Mouse (Mus musculus) adrenal gland, postnatal 4 days (tissue): ENCODE measurements at regions not wholly inside any gene's neighbourhood (a gene's known extent, or its start where the extent isn't known, plus 50 kb on each side); places are given as distances from the start of the nearest gene placed in this dataset.

ENCODE experiments used
- DNase-seq, 2 experiments: peaks; one replicate each; pipeline ENCODE4 v3.0.0; 2021 to 2022; ENCODE audit warnings: low spot score in 2 of 2, mixed read lengths in 2 of 2

DNA sequence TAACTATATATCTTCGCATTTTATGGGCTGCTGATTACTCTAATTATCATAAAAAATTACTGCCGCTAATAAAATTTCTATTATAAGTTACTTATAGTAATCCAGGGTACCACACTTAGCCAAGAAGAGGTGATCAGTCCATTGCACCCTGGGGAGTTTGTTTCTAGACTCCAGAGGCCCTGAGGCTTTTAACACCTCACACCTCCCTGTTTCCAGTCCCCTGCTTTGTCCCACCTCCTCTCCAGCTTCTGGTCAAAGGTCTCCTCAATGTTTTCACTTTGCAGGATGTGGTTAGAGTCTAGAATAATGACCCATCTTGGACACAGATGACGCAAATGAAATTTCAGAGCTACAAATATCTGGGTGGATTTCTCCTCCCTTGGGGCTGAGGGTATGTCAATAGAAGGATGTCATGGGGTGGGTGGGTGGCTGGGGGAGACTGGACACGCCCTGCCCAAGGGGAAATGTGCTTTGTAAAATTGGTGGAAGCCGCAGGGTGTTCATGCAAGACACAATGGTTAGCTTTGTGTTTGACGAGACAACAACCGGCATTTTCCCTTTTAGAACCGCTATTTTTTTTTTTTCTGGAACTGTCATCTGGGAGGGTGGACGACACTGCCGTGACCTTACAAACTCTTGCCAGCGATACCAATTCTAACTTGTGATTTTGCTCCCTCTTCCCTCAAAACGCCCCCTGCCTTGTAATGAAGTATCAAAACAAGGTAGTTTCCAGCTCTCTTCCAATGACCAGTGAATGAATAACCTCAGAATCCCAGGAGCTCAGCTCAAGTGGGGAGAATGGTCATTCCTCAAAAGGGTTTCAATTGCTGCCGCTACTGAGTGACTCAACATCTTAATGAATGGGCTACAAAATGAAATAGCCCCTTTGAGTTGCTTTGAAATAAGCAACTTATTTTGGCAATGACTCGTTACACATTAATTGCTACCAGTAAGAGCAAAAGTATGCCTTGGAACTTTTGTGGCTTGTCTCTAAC lies 207.0 kb upstream of the Irx3 start:
- DNase-seq, result no peak

DNA sequence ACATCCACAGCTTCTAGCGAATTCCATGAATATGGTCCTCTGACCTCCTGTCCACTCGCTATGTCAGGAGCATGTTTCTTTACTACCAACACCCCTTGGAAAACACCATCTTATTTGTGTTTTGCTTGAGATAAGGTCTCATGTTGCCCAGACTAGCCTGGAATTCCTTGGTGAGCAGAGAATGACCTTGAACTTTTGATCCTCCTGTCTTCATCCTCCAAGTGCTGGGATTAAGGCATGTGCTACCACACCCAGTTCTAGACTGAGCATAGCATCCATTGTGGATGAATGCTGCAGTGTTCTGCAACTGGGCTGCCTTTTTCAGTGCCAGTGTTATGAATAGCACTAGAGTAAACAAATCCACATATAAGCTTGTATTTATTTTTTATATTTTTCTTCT lies 203.2 kb upstream of the Irx3 start:
- no peak for DNase-seq

- DNase-seq, result no peak
Observed at GRCm38 (mm10) chr8:92004532-92004931, 202.7 kb upstream of the Irx3 start.

GRCm38 (mm10) chr8:92000368-92000767 lies 198.5 kb upstream of the Irx3 start:
- DNase-seq, result no peak

GRCm38 (mm10) chr8:91999661-92000060 lies 197.8 kb upstream of the Irx3 start:
- DNase-seq, result no peak

DNA sequence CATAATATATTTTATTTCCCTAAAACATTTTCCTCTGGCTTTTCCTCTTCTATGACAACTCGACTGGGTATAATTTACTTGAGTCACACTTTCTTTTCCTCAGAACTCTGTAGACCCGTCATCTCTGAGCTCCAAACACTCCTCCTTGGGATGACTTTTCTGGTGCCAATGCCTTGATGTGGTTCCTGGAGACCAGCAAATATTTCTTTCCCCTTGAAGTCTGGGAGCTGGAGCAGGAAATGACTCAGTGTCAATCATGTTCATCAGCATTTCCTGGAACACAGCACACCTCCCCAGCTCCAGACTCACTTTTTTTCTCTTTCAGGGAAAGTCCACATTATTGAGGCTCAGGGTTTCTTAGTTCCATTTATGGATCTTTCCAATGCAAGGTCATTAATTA lies 197.3 kb upstream of the Irx3 start:
- DNase-seq, result no peak

DNA sequence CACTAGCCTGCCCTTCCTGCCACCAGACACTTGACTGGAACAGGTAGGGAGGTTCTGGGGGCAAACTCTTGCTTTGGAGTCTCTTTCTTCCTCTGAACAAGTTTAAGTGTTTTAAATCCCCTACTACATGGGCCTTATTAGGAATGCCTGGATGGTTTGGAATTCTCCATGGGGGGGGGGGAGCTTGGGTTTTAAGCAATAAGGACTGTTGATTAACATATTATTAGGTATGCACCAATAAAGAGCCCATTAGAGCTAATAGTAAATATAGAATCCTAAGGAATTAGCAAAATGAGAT lies 196.0 kb upstream of the Irx3 start:
- no peak for DNase-seq

GRCm38 (mm10) chr8:91997023-91997891 lies 195.4 kb upstream of the Irx3 start:
- no peak for DNase-seq

DNA sequence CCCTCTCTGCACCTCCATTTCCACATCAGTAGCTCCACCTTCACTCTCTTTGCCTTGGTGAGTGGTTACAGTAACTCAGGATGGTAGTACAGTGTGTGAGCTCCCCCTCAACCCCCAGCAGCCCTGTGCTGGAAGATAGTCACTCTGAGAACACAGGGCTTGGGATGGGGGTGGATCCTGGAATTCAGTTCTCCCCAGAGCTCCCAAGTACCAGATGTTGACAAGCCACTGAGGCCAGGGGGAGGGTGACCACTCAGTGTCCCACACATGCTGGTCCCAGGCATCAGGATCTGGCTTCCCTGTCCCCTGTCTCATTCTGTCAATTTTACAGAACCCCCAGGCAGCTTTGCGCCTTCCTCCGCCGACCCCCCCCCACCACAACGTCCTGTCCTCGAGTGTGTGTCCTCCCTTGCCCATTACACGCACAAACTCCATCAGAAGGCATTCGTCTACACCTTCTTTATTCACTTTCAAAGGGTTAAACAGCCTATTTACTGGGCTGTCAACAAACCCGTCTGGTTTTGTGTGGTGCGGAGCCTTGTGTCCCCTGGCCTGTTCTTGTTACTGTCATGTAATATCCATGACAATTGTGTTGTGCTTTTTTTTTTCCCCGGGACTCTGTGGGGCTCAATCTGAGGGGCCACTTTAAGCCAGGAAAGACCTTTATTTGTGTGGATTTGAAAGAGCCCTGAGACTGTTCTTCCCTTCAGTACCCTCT lies 194.6 kb upstream of the Irx3 start:
- no peak for DNase-seq

DNA sequence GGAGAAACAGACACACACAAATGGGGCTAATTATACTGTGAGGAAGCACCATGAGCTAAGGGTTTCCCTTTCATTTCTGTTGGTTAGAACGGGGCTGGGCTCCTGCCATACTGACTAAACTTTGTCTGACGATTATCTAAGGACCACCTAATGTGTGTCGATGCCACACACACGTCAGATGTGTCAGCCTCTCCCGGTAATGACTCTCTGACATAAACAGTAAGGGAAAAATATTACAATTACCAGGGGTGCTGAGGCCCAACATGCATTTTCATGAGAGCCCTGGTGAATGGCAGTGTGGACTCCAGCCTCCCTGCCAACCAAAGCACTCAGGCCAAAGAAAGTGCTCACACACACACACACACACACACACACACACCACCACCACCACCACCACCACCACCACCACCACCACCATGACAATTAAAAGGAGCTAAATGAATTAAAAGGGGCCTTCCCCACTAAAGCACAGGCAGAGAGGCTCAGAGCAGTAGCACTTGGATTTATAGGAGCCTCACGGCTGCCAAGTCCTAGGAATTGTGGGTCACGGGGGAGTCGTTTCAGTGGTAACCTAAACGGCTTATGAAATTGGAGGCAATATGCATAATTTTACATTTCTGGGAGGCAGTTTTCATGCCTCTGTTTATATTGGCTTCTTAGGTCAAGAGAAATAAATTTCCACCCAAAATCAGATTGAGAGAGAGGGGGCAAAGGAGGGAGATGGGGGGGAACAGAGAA lies 193.7 kb upstream of the Irx3 start:
- no peak for DNase-seq

GRCm38 (mm10) chr8:91991542-91992452 lies 189.9 kb upstream of the Irx3 start:
- no peak for DNase-seq

GRCm38 (mm10) chr8:91990952-91991351 lies 189.1 kb upstream of the Irx3 start:
- no peak for DNase-seq

- no peak for DNase-seq
Observed at GRCm38 (mm10) chr8:91990048-91990447, 188.2 kb upstream of the Irx3 start.

GRCm38 (mm10) chr8:91988866-91989633 lies 187.2 kb upstream of the Irx3 start:
- DNase-seq, result no peak

GRCm38 (mm10) chr8:91987854-91988253 lies 186.0 kb upstream of the Irx3 start:
- no peak for DNase-seq

DNA sequence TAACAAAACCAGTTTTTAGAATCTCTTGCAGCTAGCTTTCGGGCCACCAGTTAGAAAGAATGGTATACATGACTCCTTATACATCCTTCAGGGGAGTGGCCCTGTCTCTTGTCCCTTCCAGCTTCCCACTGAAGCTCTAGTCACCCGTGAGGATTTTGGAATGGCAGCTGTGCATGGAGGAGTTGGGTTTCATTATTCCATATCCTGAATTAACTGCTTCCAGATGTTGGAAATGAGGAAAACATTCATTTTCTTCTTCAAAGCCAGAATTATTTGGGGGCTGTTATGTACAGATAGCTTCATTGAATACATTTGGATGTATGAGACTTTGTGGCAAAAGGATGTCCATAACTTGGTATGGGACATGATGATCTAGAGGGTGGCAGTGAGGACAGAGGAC lies 181.3 kb upstream of the Irx3 start:
- DNase-seq, result no peak

DNA sequence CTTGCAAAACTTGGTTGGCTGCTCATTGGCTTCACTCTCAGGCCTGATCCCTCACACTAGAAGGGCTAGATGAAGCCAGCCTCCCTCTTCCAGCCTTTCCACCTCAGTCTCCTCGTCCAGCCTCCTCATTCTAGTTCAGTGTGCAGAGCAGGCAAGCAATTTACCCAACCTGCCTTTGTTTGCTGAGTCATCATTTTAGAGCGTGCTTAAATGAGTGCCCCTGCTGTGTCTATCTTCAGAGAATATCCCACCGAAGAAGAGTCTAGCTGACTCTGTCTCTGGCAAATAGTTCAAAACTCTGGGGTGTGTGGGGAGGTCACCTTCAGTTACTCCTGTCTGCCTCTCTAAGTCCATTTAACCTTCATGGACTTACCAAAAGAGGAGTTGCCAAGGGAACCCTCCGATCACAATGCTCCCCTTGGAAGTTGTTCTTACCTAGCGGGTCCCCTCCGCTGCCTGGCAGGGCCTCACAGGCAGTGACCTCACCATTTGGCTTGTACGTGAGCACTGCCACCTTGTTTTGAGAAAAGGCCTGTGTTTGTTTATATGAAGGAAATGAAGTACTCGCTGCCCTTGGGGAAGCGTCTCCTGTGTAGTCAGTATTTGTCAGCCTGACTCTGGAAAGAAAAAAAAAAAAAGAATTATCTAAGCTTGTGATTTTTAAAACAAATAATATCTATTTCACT lies 175.2 kb upstream of the Irx3 start:
- DNase-seq, result no peak

DNA sequence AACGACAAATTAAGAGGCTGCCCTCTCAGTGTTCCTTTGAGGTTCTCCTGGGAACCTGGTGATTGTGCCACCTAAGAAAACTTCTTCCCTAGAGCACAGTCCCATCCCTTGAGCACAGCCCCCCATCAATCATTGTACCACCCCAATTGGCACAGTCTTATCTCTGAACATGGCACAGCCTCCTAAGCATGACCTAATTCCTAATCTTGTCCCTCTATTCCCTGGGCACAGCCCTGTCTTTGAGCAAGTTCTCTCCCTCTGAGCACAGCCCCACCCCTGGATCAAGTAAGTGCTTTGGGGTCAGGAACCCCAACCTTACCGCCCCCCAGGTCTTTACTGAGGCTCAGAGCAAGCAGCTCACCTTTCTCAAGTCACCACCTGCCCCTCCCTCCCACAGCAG lies 173.6 kb upstream of the Irx3 start:
- no peak for DNase-seq

DNA sequence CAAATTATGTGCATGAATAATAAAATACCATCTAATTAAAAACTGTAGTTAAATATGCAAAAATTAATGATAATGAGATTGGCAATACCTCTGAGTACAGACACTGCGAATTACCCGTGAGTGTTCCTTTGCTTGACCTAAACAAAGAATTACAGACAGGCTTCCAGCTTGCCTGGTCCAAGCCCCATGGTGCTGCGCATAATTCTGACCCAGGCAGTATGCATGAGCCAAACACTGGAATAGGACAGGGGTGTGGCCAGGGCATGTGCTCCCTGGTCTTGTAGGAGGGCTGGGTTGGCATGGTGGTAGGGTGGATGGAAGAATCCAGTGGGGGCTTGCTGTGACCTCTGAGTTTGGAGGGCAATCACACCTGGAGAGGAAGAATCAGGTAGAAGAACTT lies 172.8 kb upstream of the Irx3 start:
- DNase-seq, result no peak
